Mouse (Mus musculus) bone marrow macrophage, adult 2 months (primary cell): ENCODE data around the gene Abtb1. TPM values are rescaled to one million over a fixed set of nuclear protein-coding genes. Genes with fewer than 3 reads are reported as not detected.

Experiments used
- H3K27ac ChIP-seq: 2 replicates; pipeline ENCODE4 v1.5.1; 2012; ENCODE audit warnings: low read depth, low read length; ENCODE audit not compliant: insufficient read depth
- H3K4me1 ChIP-seq: 2 replicates; pipeline ENCODE4 v1.6.1; 2012; ENCODE audit warnings: low read length; ENCODE audit not compliant: control insufficient read depth, insufficient read depth
- H3K4me3 ChIP-seq: 2 replicates; pipeline ENCODE4 v1.5.1; 2012; ENCODE audit warnings: mild to moderate bottlenecking, low read length, moderate library complexity; ENCODE audit not compliant: insufficient read depth
- CTCF ChIP-seq: IDR thresholded peaks from 2 replicates; pipeline ENCODE4 v1.5.1; 2012; ENCODE audit warnings: low read depth, mild to moderate bottlenecking, low read length, moderate library complexity
- POLR2A ChIP-seq: IDR thresholded peaks from 2 replicates; pipeline ENCODE4 v1.6.1; 2012; ENCODE audit warnings: mild to moderate bottlenecking, low read depth, low read length, borderline replicate concordance
- polyA plus RNA-seq: library from polyadenylated mRNA; stranded (reverse); fragments of >200 nt; gene quantifications from 2 replicates; pipeline ENCODE4 v1.2.4, GENCODE M21; 2012; ENCODE audit not compliant: missing spikeins, insufficient read depth, insufficient read length

The Abtb1 gene
- polyA plus RNA-seq, 1 experiment: 40.7 TPM

DNA sequence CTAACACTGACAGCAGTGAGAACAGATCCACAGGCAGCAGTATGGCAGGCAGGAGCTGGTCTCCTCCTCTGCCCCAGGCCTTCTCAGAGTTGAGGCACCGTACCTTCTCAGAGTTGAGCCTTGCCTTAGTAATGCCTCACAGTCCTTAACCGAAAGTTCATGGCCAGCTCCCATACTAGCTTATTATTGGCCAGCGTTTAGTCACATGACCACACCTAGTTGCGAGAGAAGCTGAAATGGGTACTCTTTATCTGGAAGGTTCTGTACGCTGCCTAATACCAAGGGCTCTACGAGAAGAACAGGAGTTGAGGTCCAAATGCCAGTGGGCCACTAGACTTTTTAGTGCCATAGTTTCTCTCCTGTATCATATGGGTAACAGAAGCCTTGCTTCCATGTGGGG is 20.5 kb downstream of the Abtb1 start:
- Histone ChIP-seq H3K4me3 (no peak overlapping the region), H3K4me1 (peaks cover 18% of the 10 kb centered on the region), H3K27ac (no peak overlapping the region)
- TF ChIP-seq CTCF (no peak), POLR2A (no peak)

- TF ChIP-seq CTCF (no peak), POLR2A (no peak)
- Histone ChIP-seq H3K4me1 (peaks cover 17% of the 10 kb centered on the region), H3K27ac (peak overlapping the region; percentile 50), H3K4me3 (no peak overlapping the region)
Measured at GRCm38 (mm10) chr6:88820853-88821252, 20.9 kb downstream of the Abtb1 start.

GRCm38 (mm10) chr6:88816913-88817312 is 24.9 kb downstream of the Abtb1 start:
- Histone ChIP-seq H3K4me3 (no peak overlapping the region), H3K4me1 (peaks cover 20% of the 10 kb centered on the region), H3K27ac (no peak overlapping the region)
- TF ChIP-seq CTCF: no peak
- TF ChIP-seq POLR2A: no peak

DNA sequence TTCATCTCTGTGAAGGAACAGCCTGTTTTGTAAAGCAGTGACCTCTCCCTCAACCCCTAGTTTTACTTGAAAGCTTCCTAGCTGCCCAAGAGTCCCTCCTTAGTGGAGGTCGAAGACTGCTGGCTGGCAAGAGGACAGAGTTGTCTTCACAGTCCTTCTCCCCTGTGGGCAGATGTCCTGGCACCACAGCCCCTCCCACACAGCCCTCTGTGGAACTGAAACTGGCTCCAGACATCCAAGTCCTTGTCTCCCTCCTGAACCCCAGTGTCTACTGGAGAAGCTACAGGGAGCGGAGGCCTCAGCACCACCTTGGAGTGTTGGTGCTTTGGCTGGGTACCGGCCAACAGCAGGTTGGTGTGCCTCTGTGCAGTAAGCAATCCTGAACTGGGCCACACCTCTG is 26.3 kb downstream of the Abtb1 start:
- H3K4me1 ChIP-seq: peaks cover 17% of the 10 kb centered on the region

GRCm38 (mm10) chr6:88815036-88815435 is 26.7 kb downstream of the Abtb1 start:
- no peak overlapping the region for H3K4me3 ChIP-seq
- no peak overlapping the region for H3K27ac ChIP-seq
- peaks cover 16% of the 10 kb centered on the region for H3K4me1 ChIP-seq
- TF ChIP-seq CTCF (no peak), POLR2A (no peak)

More for the DNA sequence above, 26.3 kb downstream of the Abtb1 start:
- TF ChIP-seq CTCF: no peak
- no peak for TF ChIP-seq POLR2A
- H3K27ac ChIP-seq: no peak overlapping the region
- H3K4me3 ChIP-seq: no peak overlapping the region

DNA sequence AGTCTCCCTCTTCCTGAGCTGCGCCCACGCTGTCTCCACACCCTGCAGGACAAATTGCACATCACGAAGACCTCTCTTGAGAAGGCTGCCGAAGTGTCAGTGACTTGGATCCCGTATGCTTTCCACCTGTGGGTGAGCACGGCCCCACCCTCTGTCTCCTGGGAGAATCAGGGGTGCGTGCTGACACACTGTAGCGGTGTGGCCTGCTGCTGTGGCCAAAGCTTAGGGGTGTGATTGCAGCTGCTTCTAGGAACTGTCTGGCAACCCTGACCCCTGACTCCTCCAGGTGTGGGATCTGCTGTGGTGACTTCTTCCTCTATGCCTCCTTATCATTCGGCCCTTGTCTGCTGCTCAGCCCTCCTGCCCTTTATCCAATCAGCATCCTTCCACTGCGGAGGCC is 28.0 kb downstream of the Abtb1 start:
- TF ChIP-seq POLR2A (no peak), CTCF (no peak)
- H3K27ac ChIP-seq: no peak overlapping the region
- H3K4me1 ChIP-seq: peaks cover 16% of the 10 kb centered on the region
- no peak overlapping the region for H3K4me3 ChIP-seq

DNA sequence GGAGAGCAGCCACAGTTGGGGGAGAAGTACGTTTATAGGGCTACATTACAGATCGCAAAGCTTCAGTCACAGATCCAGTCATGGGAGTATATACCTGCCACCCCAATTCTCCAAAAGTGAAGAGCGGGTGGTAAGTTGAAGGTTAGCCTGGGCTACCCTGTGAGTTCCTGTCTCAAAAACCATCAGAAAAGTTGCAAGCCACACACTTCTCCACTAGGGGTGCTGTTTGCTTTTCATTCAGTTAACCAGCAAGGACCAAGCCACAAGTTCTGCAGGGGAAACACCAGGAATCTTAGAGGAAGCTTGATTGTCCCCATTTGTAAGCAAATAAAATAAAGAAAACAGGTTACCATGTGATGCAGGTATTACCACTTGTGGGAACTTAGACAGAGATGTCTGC is 28.9 kb downstream of the Abtb1 start:
- no peak; the same call in 1 of the 2 replicates for TF ChIP-seq CTCF
- TF ChIP-seq POLR2A: no peak
- peaks cover 16% of the 10 kb centered on the region for H3K4me1 ChIP-seq
- H3K4me3 ChIP-seq: no peak overlapping the region
- no peak overlapping the region for H3K27ac ChIP-seq

DNA sequence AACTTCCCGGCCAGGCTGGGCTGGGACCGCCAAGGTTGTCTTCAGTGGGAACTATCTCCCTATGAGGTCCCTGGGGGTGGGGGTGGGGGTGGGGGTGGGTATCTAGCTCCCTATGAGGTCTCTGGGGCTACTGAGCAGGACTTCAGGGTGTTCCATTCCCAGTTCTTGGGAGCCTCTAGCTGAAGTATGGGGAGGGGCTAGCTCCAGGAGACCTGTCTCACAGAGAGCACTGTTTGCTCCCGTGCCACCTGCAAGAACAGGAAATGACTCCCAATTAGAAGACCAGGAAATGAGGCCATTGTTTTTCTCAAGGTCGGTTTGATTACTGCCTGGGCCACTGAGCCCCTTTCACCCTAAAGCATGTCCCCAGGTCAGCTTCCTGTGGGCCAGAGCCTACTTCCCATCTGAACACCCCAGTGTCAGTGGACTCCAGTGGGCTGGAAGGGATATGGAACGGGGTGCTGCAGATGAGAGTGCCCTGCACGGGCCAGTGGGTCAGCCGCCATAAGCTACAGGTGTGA is 29.8 kb downstream of the Abtb1 start:
- no peak overlapping the region for H3K4me3 ChIP-seq
- TF ChIP-seq CTCF (no peak), POLR2A (no peak)
- peaks cover 16% of the 10 kb centered on the region for H3K4me1 ChIP-seq
- peak overlapping the region; percentile 33; the same call in 1 of the 2 replicates for H3K27ac ChIP-seq

DNA sequence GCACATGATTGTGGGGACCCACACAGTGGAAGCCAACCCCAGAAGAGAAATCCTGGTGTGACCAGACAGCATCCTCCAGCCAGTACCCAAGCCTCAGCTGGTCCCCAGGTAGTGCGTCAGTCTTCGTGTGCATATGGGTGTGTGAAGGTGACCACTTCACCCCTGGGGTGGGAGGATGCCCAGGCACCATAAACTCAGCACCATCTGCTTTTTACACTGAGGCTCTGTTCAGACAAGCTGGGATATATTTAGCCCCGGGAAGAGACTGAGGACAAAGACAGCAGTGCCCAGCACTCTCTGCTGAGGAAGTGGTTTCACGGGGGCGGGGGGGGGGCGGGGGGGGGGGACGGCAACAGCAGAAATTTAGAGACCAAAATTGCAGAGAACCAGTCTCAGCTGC is 30.4 kb downstream of the Abtb1 start:
- no peak overlapping the region for H3K4me3 ChIP-seq
- TF ChIP-seq CTCF: no peak
- no peak for TF ChIP-seq POLR2A
- H3K4me1 ChIP-seq: peaks cover 16% of the 10 kb centered on the region
- H3K27ac ChIP-seq: no peak overlapping the region; the same call in 1 of the 2 replicates

- TF ChIP-seq CTCF (no peak), POLR2A (no peak)
- Histone ChIP-seq H3K4me1 (peaks cover 16% of the 10 kb centered on the region), H3K27ac (no peak overlapping the region), H3K4me3 (no peak overlapping the region)
Measured at GRCm38 (mm10) chr6:88810291-88810690, 31.5 kb downstream of the Abtb1 start.
